Mouse (Mus musculus) adrenal gland, adult 18-20 months (tissue): ENCODE measurements around the gene Fkbp10. TPM values are rescaled to one million over a fixed set of nuclear protein-coding genes. Genes with fewer than 3 reads are reported as not detected.

ENCODE experiments used
- DNase-seq, 2 experiments: peaks; one replicate each; pipeline ENCODE4 v3.0.0; 2021 to 2022; ENCODE audit warnings: low spot score in 2 of 2
- microRNA-seq, 2 experiments: library from miRNA; unstranded; fragments of <30 nt; microRNA quantifications; one replicate each; pipeline ENCODE4 v1.2.0; 2021; ENCODE audit warnings: borderline number of aligned reads in 2 of 2
- total RNA-seq, 2 experiments: library from RNA; stranded (reverse); gene quantifications; 1 replicate in 1 of 2; 2 replicates in 1 of 2; pipeline ENCODE4 v1.2.3; 2021

Gene Fkbp10
- total RNA-seq, 2 experiments from 2014 or later: 13.4 to 19.0 TPM

DNA sequence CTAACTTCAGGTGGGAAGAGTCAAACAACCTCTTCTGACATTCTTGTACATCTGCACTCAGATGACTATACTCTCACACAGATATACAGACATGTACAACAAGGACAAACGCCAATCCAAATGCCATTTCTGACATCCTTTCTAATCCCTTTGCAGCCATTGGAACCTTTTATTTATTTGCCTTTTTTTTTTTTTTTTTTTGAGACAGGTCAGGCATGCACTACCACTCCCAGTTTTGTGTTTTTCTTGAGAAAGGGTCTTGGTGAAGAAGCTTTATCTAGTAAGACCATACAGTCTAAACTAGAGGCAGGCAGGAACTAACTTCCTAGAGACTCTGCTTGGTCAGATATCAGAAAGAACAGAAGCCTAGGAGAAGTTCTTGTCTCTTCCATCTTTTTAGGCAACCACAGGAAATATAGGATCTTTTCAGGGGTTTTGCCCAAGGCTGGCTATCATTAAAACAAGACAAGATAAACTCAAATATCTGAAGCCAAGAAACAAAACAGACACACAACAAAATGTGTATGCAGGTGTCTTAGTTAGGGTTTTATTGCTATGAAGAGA is 49.8 kb downstream of the Fkbp10 start:
- DNase-seq: no peak

DNA sequence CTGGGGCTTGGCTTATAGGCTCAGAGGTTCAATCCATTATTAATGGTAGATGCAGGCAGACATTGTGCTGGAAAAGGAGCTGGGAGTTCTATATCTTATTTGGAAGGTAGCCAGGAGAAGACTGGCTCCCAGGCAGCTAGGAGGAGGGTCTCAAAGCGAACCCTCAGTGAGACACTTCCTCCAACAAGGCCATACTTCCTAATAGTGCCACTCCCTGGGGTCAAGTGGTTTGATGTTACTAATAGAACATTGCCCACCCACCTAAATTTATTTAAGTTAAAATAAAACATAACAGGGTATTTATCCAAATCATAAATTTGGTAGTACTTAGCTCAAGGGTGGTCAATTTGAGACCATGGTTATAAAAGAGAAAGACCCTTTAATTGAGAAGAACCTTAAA is 50.3 kb downstream of the Fkbp10 start:
- no peak for DNase-seq

DNA sequence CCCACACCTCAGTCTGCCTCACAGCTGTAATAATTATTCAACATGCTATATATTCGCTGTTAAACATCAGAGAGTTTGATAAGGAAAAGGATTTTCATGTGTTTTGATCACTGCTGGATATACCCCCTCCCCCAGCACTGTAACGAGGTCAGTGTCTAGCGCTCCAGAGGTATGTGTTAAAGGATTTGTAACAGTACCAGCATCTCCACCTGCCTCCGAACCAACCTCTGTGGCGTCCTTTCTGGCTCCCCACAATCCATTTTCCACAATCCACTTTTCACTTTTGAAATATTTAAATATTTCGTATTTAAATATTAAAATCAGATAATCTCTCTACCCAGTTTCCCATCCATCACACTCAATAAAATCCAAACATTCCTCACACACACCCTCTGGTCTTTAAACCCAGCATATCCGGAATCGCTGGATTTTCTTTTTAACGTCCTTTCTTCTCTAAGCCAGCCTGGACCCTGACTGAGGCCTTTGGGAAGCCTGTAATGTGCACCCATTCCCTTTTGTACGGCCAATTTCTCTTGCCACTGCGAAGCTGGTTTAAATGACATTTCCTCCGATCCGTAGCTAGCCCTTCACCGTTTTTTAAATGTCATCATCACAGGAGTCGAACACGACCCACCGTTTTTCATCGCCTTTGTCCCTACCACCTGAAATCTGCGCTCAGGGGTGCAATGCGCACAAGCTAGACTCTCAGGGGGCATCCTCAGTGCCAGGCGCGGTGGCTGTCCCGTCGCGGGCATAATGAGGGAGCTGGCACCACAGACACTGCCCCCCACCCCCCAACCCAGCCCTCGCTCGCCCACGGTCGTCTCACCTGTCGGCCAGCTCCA is 56.1 kb downstream of the Fkbp10 start:
- no peak for DNase-seq

DNA sequence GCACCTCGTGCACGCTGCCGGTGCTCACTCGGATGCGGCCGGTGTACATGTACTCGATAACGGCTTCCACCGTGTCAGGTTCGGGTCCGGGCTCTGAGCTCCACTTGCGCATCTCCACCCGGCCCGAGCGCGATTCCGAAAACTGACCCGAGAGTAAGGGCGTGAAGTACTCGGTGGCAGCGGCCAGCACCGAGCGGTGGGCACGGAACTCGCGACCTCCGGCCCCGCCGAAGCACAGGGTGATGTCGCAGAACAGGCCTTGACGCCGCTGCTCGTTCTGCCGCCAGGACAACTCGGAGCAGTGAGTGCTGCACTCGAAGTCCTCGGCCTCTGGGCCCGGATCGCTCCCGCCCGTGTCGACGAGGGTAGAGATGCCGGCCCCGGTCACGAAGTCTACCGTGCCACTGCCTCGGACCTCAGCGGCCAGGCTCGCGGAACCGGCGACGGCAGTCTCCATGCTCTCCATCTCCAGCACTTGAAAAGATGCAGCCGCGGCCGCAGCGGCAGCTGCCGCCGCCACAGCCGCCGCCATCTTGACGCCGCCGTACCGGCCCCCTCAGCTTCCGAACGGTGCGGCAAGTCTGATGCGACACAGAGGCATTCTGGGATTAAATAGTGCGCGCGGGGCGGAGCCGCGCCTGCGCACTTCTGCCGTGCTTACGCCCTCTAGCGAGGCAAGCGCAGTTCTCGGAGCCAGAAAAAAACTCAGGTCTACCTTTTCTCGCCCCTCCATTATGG is 56.9 kb downstream of the Fkbp10 start, which contains the start of gene Klhl11:
Klhl11 (minus strand) TSS at position 545 of the 738 bp plus-strand sequence.
- DNase-seq: peak; percentile 93 to 96

DNA sequence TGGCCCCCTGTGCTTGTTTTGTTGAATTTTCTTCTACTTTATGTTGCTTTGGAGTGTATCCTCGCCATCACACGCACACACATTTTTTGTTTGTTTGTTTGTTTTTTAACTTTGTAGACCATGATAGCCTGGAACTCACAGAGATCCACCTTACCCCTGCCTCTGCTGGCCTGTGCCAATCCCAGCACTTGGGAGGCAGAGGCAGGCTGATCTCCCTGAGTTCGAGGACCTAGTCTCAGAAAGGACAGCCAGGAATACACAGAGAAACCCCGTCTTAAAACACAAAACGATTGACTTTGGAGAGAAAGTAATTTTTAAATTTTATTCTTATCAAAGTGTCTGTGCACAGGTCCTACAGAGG is 57.4 kb downstream of the Fkbp10 start:
- DNase-seq: no peak

Small RNAs within 50 kb of the gene (microRNA-seq; reads per million reads assigned to microRNA genes)
- gene Gm27374: 0 reads per million in 2 experiments

Other genes starting within 250 kb of the Fkbp10 start
- not detected for gene Krt9, start 222.5 kb upstream of the Fkbp10 start, total RNA-seq
- under 1 TPM in 1 of 2 experiments, not detected in 1; 0.54 TPM for gene Krt14, start 208.1 kb upstream of the Fkbp10 start, total RNA-seq
- not detected for gene Krt16, start 166.8 kb upstream of the Fkbp10 start, total RNA-seq
- not detected for gene Krt17, start 154.7 kb upstream of the Fkbp10 start, total RNA-seq
- not detected for gene Krt42, start 145.8 kb upstream of the Fkbp10 start, total RNA-seq
- gene Eif1, start 95.8 kb upstream of the Fkbp10 start, total RNA-seq: 1,000 to 10,000 TPM; 1,436 to 1,462 TPM
- gene Gast, start 81.3 kb upstream of the Fkbp10 start, total RNA-seq: not detected
- gene Hap1, start 59.6 kb upstream of the Fkbp10 start, total RNA-seq: 10 to 100 TPM; 46.9 to 49.7 TPM
- 10 to 100 TPM; 55.3 to 64.5 TPM for gene Jup, start 17.9 kb upstream of the Fkbp10 start, total RNA-seq
- gene P3h4, start 861 bp upstream of the Fkbp10 start, total RNA-seq: 10 to 100 TPM; 26.3 to 33.5 TPM
- gene Nt5c3b, start 26.1 kb downstream of the Fkbp10 start, total RNA-seq: 10 to 100 TPM; 45.6 to 50.0 TPM
- under 1 TPM; 0.67 to 0.96 TPM for gene Klhl10, start 26.2 kb downstream of the Fkbp10 start, total RNA-seq
- gene Klhl11, start 57.0 kb downstream of the Fkbp10 start, total RNA-seq: 10 to 100 TPM; 51.5 to 58.3 TPM
- gene Acly, start 112.3 kb downstream of the Fkbp10 start, total RNA-seq: 1,000 to 10,000 TPM; 1,875 to 2,782 TPM
- 10 to 100 TPM in 1 of 2 experiments, 1 to 10 TPM in 1; 8.8 to 18.8 TPM for gene Ttc25, start 129.9 kb downstream of the Fkbp10 start, total RNA-seq
- 10 to 100 TPM; 33.2 to 40.6 TPM for gene Cnp, start 159.2 kb downstream of the Fkbp10 start, total RNA-seq
- gene Nkiras2, start 203.5 kb downstream of the Fkbp10 start, total RNA-seq: 10 to 100 TPM; 31.2 to 31.8 TPM
- 100 to 1,000 TPM; 210 to 238 TPM for gene Dnajc7, start 204.5 kb downstream of the Fkbp10 start, total RNA-seq